Mouse (Mus musculus): ENCODE results near the gene Bach2. TPM values are rescaled to one million over a fixed set of nuclear protein-coding genes. Genes with fewer than 3 reads are reported as not detected.

The Bach2 gene
- total RNA-seq, 1 experiment from 2014 or later = 4.7 TPM

- ATAC-seq (replicated peaks in 1 of 2; ENCODE audit: insufficient read depth in 1 of 2, low FRiP score in 2 of 2, low TSS enrichment in 1 of 2, low read depth in 1 of 2, poor library complexity in 2 of 2, severe bottlenecking in 2 of 2) = peak; percentile 77 to 81
Measured at GRCm38 (mm10) chr4:32588237-32588636, 349.6 kb downstream of the Bach2 start.

GRCm38 (mm10) chr4:32601135-32601534 is 362.5 kb downstream of the Bach2 start:
- peak; percentile 75 to 96; a peak in 3 of 4 replicates for ATAC-seq (replicated peaks in 1 of 2; ENCODE audit: insufficient read depth in 1 of 2, low FRiP score in 2 of 2, low TSS enrichment in 1 of 2, low read depth in 1 of 2, poor library complexity in 2 of 2, severe bottlenecking in 2 of 2)

GRCm38 (mm10) chr4:32602660-32603059 is 364.1 kb downstream of the Bach2 start, which contains the start of gene Gja10:
Gene Gja10 (minus strand): TSS chr4:32602760.
- no peak for ATAC-seq (replicated peaks in 1 of 2; ENCODE audit: insufficient read depth in 1 of 2, low FRiP score in 2 of 2, low TSS enrichment in 1 of 2, low read depth in 1 of 2, poor library complexity in 2 of 2, severe bottlenecking in 2 of 2)

GRCm38 (mm10) chr4:32615034-32615881 is 376.7 kb downstream of the Bach2 start, which contains the start of gene Casp8ap2:
Gene Casp8ap2 (plus strand): TSS chr4:32615451.
- peak; percentile 97 to 99 for ATAC-seq (replicated peaks in 1 of 2; ENCODE audit: insufficient read depth in 1 of 2, low FRiP score in 2 of 2, low TSS enrichment in 1 of 2, low read depth in 1 of 2, poor library complexity in 2 of 2, severe bottlenecking in 2 of 2)

- no peak for ATAC-seq (replicated peaks in 1 of 2; ENCODE audit: insufficient read depth in 1 of 2, low FRiP score in 2 of 2, low TSS enrichment in 1 of 2, low read depth in 1 of 2, poor library complexity in 2 of 2, severe bottlenecking in 2 of 2)
Measured at GRCm38 (mm10) chr4:32621637-32622036, 383.0 kb downstream of the Bach2 start.
